Mouse (Mus musculus) heart, adult 2 months (tissue): ENCODE data around the gene Scnn1a.

Source experiments
- CTCF ChIP-seq: fragments of 200-600 bp; IDR thresholded peaks from 2 replicates; pipeline ENCODE4 v1.8.1; 2022; ENCODE audit warnings: antibody characterized with exemption, mild to moderate bottlenecking, moderate library complexity
- EP300 ChIP-seq: fragments of 200-500 bp; IDR thresholded peaks from 2 replicates; pipeline ENCODE4 v1.6.1; 2011; ENCODE audit warnings: low read depth, low read length, control low read depth; ENCODE audit not compliant: insufficient read depth
- POLR2A ChIP-seq: fragments of 200-500 bp; IDR thresholded peaks from 2 replicates; pipeline ENCODE4 v1.6.1; 2011; ENCODE audit warnings: mild to moderate bottlenecking, low read depth, low read length, control low read depth; ENCODE audit not compliant: insufficient read depth

- TF ChIP-seq POLR2A (no peak), CTCF (no peak), EP300 (no peak)
Measured at GRCm38 (mm10) chr6:125346029-125346428, 25.6 kb downstream of the Scnn1a start.
